Mouse (Mus musculus) neural tube, embryonic 14.5 days (tissue): ENCODE data around the gene Apba1. TPM values are rescaled to one million over a fixed set of nuclear protein-coding genes. Genes with fewer than 3 reads are reported as not detected.

ENCODE experiments used
- ATAC-seq: fragments of 200-750 bp; cut with Nextera tagmentation; 2 replicates; pipeline ENCODE4 v1.8.0; 2017; ENCODE audit warnings: low read depth, mild to moderate bottlenecking, moderate TSS enrichment, moderate library complexity
- H3K27ac ChIP-seq: fragments of 300-500 bp; sonication (generic); 2 replicates; pipeline ENCODE4 v1.5.1; 2014; ENCODE audit warnings: low read depth, mild to moderate bottlenecking, control low read depth, low read length, moderate library complexity, mixed read lengths
- H3K27me3 ChIP-seq: fragments of 300-500 bp; sonication (generic); 2 replicates; pipeline ENCODE4 v1.6.1; 2014; ENCODE audit warnings: low read length; ENCODE audit not compliant: control insufficient read depth, insufficient read depth
- H3K36me3 ChIP-seq: fragments of 300-500 bp; sonication (generic); 2 replicates; pipeline ENCODE4 v1.6.1; 2014; ENCODE audit warnings: low read length, mixed read lengths; ENCODE audit not compliant: control insufficient read depth, insufficient read depth
- H3K4me1 ChIP-seq: fragments of 300-500 bp; sonication (generic); 2 replicates; pipeline ENCODE4 v1.6.1; 2014; ENCODE audit warnings: low read length; ENCODE audit not compliant: control insufficient read depth, insufficient read depth
- H3K4me2 ChIP-seq: fragments of 300-500 bp; sonication (generic); 2 replicates; pipeline ENCODE4 v1.6.1; 2014; ENCODE audit warnings: mild to moderate bottlenecking, low read depth, low read length, control low read depth
- H3K4me3 ChIP-seq: fragments of 300-500 bp; sonication (generic); 2 replicates; pipeline ENCODE4 v1.5.1; 2014; ENCODE audit warnings: low read depth, low read length, control low read depth, mixed read lengths
- H3K9ac ChIP-seq: fragments of 300-500 bp; sonication (generic); replicated peaks from 2 replicates; pipeline ENCODE4 v1.6.1; 2014; ENCODE audit warnings: low read depth, mild to moderate bottlenecking, control low read depth, low read length, mixed read lengths
- H3K9me3 ChIP-seq: fragments of 300-500 bp; sonication (generic); 2 replicates; pipeline ENCODE4 v1.6.1; 2016; ENCODE audit warnings: low read length; ENCODE audit not compliant: control insufficient read depth
- WGBS: fragments of 180-500 bp; shearing (Covaris S2); extraction: QIAGEN DNeasy Blood & Tissue Kit; methylation state at CpG from one replicate; pipeline ENCODE4 v1.1.7; 2014; 5-methylcytosine and 5-hydroxymethylcytosine counted together
- polyA plus RNA-seq: library from polyadenylated mRNA; unstranded; fragments of >200 nt; fragmentation: Nextera tagmentation; extraction: Ambion mirVana; gene quantifications from 2 replicates; pipeline ENCODE4 v1.2.1, GENCODE M21; 2014

The Apba1 gene
- polyA plus RNA-seq, 1 experiment from 2014 or later, result 15.8 TPM

DNA sequence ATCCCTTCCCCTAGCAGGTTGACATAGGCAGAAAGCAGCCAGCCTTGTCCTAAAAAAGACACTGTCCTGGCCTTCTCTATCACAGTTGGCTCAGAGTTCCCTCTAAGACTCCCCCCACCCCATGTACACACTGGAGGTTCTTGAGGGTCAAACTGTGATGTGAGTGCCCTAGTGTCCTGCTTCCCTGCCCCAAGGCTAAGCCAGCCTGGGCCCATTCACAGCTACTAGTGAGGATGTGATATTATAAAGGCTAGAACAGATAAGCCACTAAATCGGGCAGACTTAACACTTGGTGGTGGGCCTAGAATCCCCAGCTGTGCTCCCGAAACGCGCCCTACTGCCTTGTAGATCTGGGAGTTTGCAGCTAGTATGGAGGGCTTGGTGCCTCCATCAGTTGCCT lies 188.1 kb downstream of the Apba1 start:
- Histone ChIP-seq H3K4me1 (no peaks in the 10 kb centered on the region), H3K27me3 (no peaks in the 10 kb centered on the region), H3K27ac (no peak overlapping the region), H3K4me2 (no peak overlapping the region), H3K9me3 (no peaks in the 10 kb centered on the region), H3K4me3 (no peak overlapping the region), H3K36me3 (peaks cover 22% of the 10 kb centered on the region), H3K9ac (no peak overlapping the region)
- 93% methylated on average over 4 of the region's 4 CpGs for WGBS
- ATAC-seq, result no peak

DNA sequence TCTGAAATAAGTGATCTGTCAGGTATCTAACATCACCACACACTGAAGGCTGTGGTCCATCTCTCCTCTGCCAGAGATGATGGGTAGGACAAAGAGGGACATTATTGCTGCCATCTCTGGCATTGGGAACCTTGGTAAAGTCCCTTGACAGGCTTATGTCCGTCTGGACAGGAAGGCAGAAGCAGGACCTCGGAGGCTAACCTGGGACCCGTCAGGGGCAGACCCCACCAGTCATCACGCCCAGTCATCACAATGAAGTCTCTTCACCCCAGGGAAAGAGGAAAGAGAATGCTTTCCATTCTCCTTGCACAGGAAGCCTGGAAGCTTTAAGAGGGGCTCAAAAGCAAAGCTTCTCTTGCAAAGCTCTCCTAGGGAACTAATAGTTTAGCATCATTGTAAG lies 189.2 kb downstream of the Apba1 start:
- no peaks in the 10 kb centered on the region for H3K27me3 ChIP-seq
- H3K4me2 ChIP-seq, result no peak overlapping the region
- no peak overlapping the region for H3K27ac ChIP-seq
- no peaks in the 10 kb centered on the region for H3K4me1 ChIP-seq
- no peak overlapping the region for H3K4me3 ChIP-seq
- no peak overlapping the region for H3K9ac ChIP-seq
- WGBS, result 39% methylated on average over 4 of the region's 4 CpGs
- H3K36me3 ChIP-seq, result peaks cover 22% of the 10 kb centered on the region
- H3K9me3 ChIP-seq, result no peaks in the 10 kb centered on the region
- no peak for ATAC-seq

DNA sequence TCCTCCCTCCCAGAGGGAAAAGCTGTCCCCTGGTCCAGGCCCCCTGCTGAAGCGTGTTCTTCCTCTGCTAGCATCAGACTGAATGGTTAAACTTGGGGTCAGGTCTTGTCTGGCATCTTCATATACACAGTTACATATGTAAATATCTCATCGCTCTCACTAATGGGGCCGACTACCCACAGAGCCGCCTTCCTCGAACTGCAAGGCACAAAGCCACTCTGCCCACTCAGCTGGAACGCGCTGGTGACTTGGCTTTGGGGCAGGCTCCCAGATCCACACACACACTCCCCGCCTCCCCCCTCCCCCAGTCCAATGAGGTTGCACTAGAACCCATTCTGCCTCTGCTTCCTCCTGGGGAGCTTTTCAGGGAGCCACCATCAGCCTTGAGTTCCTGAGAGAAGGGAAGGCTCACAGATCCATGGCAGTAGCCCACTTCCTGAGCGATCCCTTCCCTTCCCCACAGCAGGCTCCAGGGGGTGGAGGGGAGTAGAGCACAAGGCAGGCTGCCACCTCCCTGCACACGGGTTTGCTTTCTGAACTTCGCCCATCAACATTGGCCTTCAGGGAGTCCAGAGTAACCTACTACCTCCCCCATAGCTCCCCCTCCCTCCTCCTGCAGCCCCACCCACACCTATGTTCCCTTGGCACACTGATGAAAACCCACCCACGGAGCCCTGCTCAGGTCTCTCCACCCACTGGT lies 189.8 kb downstream of the Apba1 start:
- no peak for ATAC-seq
- WGBS, result 34% methylated on average over 12 of the region's 12 CpGs
- no peaks in the 10 kb centered on the region for H3K4me1 ChIP-seq
- no peaks in the 10 kb centered on the region for H3K27me3 ChIP-seq
- H3K36me3 ChIP-seq, result peaks cover 22% of the 10 kb centered on the region
- no peak overlapping the region for H3K4me2 ChIP-seq
- H3K9ac ChIP-seq, result no peak overlapping the region
- H3K4me3 ChIP-seq, result no peak overlapping the region
- no peak overlapping the region for H3K27ac ChIP-seq
- no peaks in the 10 kb centered on the region for H3K9me3 ChIP-seq

DNA sequence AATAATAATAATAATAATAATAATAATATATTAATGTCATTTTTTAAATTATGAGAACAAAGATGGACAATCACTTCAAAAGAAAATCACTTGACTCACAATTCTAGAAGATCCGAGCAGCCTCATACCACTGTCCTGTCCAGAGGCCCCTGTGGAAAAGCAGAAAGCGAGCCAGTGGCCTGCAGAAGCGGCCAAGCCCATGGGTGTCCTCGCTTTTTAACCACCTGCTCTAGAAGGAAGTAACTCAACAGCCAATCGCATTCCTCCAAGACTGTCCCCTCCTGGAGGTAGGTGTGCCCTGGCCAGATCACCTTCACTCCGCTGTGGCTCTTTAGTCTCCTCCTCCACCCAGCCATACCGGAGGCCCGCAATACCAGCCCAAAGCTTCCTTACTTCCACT lies 196.8 kb downstream of the Apba1 start:
- H3K27me3 ChIP-seq, result no peaks in the 10 kb centered on the region
- H3K36me3 ChIP-seq, result no peaks in the 10 kb centered on the region
- peaks cover 11% of the 10 kb centered on the region for H3K4me1 ChIP-seq
- ATAC-seq, result no peak
- H3K4me3 ChIP-seq, result no peak overlapping the region
- no peak overlapping the region for H3K4me2 ChIP-seq
- no peak overlapping the region for H3K9ac ChIP-seq
- 96% methylated on average over 8 of the region's 8 CpGs for WGBS
- H3K9me3 ChIP-seq, result no peaks in the 10 kb centered on the region
- H3K27ac ChIP-seq, result no peak overlapping the region

DNA sequence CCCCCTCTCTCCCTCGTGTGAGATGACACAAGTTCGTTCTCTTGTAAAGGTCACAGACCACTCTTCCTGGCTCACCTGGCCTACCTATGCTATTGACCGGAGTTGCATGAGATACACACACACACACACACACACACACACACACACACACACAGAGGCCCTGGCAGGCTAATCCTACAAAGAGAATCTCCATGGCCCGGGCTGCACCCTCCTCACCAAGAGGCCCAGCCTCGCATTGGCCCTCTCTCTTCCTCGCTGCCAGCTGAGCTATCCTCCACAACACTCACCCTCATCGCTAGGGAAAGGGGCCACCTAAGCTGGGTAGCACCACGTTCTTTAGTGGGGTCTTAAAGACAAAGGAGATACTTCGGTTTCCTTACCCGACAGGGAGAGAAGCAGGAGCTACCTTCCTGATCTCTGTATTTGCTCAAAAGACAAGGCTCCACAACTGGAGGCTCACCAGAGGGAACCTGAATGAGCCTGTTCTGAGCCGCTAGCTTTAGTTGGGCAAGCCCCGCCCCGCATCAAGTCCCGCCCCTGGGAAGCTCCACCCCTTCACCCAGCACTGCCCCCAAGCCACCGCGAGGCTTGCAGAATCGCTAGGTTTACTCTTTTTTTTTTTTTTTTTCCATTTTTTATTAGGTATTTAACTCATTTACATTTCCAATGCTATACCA lies 197.8 kb downstream of the Apba1 start:
- Histone ChIP-seq H3K36me3 (no peaks in the 10 kb centered on the region), H3K27ac (no peak overlapping the region), H3K9ac (no peak overlapping the region), H3K4me2 (no peak overlapping the region), H3K4me1 (peaks cover 16% of the 10 kb centered on the region), H3K4me3 (no peak overlapping the region), H3K27me3 (no peaks in the 10 kb centered on the region), H3K9me3 (no peaks in the 10 kb centered on the region)
- ATAC-seq, result no peak
- 73% methylated on average over 17 of the region's 17 CpGs for WGBS

DNA sequence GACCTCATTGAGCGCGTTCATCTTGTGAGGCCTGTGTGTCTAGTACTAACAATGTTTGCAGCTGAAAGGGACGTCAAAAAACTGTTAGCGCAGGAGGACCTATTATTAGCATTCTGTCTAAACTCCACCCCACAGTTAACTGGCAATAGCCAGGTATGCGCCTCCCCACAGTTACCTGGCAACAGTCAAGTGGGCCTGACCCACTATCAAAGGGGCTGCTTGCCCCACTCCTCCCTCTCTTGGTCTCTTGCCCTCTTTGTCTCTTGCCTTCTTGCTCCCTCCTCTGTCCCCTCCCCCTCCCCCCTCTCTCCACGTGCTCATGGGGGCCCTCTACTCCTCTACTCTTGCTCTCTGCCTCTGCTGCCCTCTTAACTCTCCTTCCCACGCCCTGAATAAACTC lies 198.9 kb downstream of the Apba1 start:
- Histone ChIP-seq H3K4me1 (peaks cover 16% of the 10 kb centered on the region), H3K4me3 (no peak overlapping the region), H3K36me3 (no peaks in the 10 kb centered on the region), H3K9me3 (no peaks in the 10 kb centered on the region), H3K27ac (no peak overlapping the region), H3K4me2 (no peak overlapping the region), H3K9ac (no peak overlapping the region), H3K27me3 (no peaks in the 10 kb centered on the region)
- ATAC-seq, result no peak
- WGBS, result 76% methylated on average over 7 of the region's 7 CpGs

DNA sequence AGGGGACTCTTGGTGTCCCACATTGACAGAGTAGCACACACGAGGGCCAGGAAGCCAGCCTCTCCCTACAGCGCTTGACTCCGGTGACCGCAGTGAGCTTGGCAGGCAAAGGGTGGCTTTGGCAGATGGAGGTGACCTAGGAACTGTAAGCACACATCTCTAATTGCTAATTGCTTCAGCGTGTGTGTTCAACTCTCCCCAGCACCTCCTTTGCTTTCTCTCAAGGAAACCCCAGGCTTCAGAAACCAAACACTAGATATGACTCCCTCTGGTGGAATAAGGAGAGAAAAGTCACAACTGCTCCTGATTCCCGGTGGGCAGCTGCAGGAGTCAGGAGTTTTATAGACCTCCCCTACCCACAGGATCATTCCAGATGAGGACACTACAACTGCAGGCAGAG lies 200.2 kb downstream of the Apba1 start:
- H3K4me3 ChIP-seq, result no peak overlapping the region
- no peak overlapping the region for H3K9ac ChIP-seq
- H3K27ac ChIP-seq, result no peak overlapping the region
- no peaks in the 10 kb centered on the region for H3K27me3 ChIP-seq
- no peak for ATAC-seq
- no peaks in the 10 kb centered on the region for H3K9me3 ChIP-seq
- peaks cover 16% of the 10 kb centered on the region for H3K4me1 ChIP-seq
- H3K4me2 ChIP-seq, result no peak overlapping the region
- 50% methylated on average over 6 of the region's 6 CpGs for WGBS
- H3K36me3 ChIP-seq, result no peaks in the 10 kb centered on the region

DNA sequence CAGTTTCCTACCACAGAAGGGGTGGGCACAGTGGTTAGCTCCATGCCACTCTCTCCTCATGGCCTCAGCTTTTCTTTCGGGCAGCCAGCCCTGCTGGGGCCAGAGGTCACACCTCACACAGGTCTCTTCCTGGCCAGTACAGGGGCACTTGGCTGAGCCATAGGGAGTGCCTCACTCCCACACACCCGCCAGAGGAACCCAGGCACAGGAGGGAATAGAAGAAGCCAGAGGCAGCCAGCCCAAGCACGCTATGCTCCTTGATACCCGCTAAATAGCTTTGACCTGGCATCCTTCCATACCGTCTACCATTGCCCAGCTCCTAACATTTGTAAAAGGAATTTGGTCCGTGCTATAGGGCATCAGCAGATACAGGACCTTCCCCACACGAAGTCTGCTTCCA lies 201.2 kb downstream of the Apba1 start:
- no peak overlapping the region for H3K4me2 ChIP-seq
- H3K4me3 ChIP-seq, result no peak overlapping the region
- 0 out of 2 replicates have a peak overlapping the region, but pooled peaks have one; percentile 16 for H3K9ac ChIP-seq
- no peaks in the 10 kb centered on the region for H3K36me3 ChIP-seq
- H3K9me3 ChIP-seq, result no peaks in the 10 kb centered on the region
- H3K27me3 ChIP-seq, result no peaks in the 10 kb centered on the region
- H3K27ac ChIP-seq, result no peak overlapping the region
- WGBS, result 55% methylated on average over 7 of the region's 7 CpGs
- peaks cover 16% of the 10 kb centered on the region for H3K4me1 ChIP-seq
- ATAC-seq, result peak; percentile 42; the same call in 1 of the 2 replicates

DNA sequence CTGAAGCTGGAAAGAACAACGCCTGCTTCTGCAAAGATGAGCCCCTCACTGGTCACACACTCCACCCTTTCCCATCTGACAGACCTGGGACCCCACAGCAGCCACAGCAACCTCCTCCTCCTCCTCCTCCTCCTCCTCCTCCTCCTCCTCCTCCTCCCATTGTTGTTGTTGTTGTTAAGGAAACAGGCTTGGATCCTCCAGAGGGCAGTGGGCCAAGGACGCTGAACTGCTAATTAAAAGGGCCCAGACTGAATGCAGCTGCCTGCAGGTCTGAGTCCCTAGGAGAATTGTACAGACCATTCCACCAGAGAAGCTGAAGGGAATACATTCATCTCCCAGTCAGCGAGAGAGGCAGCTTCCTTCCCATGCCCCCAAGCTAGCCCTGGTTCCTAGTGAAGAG lies 201.6 kb downstream of the Apba1 start:
- H3K9me3 ChIP-seq, result no peaks in the 10 kb centered on the region
- no peak overlapping the region for H3K9ac ChIP-seq
- H3K36me3 ChIP-seq, result no peaks in the 10 kb centered on the region
- peak; percentile 55; the same call in 1 of the 2 replicates for ATAC-seq
- H3K4me1 ChIP-seq, result peaks cover 16% of the 10 kb centered on the region
- 20% methylated on average over 3 of the region's 3 CpGs for WGBS
- no peak overlapping the region for H3K4me3 ChIP-seq
- no peaks in the 10 kb centered on the region for H3K27me3 ChIP-seq
- H3K27ac ChIP-seq, result no peak overlapping the region
- no peak overlapping the region for H3K4me2 ChIP-seq
